Mouse (Mus musculus) megakaryocyte, embryonic 14.5 days (primary cell): ENCODE measurements around the gene Auh.

Experiments used
- FLI1 ChIP-seq: IDR thresholded peaks from 2 replicates; pipeline ENCODE4 v1.6.1; 2012; ENCODE audit warnings: low read length, inconsistent platforms, mixed read lengths
- GATA1 ChIP-seq: IDR thresholded peaks from 3 replicates; pipeline ENCODE4 v1.6.1; 2012; ENCODE audit warnings: mixed read lengths, low read length, inconsistent platforms, borderline replicate concordance

- no peak for TF ChIP-seq GATA1
- no peak for TF ChIP-seq FLI1
These were observed 31.7 kb downstream of the Auh start for GRCm38 (mm10) chr13:52897806-52898205.
